Mouse (Mus musculus) spleen, adult 2 months (tissue): ENCODE measurements around the gene Cd300lf. TPM values are rescaled to one million over a fixed set of nuclear protein-coding genes. Genes with fewer than 3 reads are reported as not detected.

Experiments
- DNase-seq, 2 experiments: peaks; one replicate each; pipeline versions ENCODE4 v3.0.0 to v3.0.0-alpha.2; 2012 to 2021; ENCODE audit warnings: low spot score in 2 of 2, low read depth in 1 of 2
- H3K27ac ChIP-seq: fragments of 200-500 bp; 2 replicates; pipeline ENCODE4 v1.5.1; 2012; ENCODE audit warnings: low read length, inconsistent platforms; ENCODE audit not compliant: insufficient read depth
- H3K27me3 ChIP-seq: fragments of 200-500 bp; 2 replicates; pipeline ENCODE4 v1.6.1; 2012; ENCODE audit warnings: mild to moderate bottlenecking, moderate library complexity, low read length, inconsistent platforms; ENCODE audit not compliant: control insufficient read depth, insufficient read depth
- H3K36me3 ChIP-seq: fragments of 200-500 bp; 2 replicates; pipeline ENCODE4 v1.6.1; 2012; ENCODE audit warnings: mild to moderate bottlenecking, low read length, inconsistent platforms; ENCODE audit not compliant: control insufficient read depth, insufficient read depth
- H3K4me1 ChIP-seq: fragments of 200-500 bp; 2 replicates; pipeline ENCODE4 v1.6.1; 2011; ENCODE audit warnings: inconsistent platforms; ENCODE audit not compliant: control insufficient read depth, insufficient read depth, insufficient read length
- H3K4me3 ChIP-seq: fragments of 200-500 bp; 2 replicates; pipeline ENCODE4 v1.5.1; 2011; ENCODE audit warnings: mild to moderate bottlenecking, inconsistent platforms; ENCODE audit not compliant: insufficient read depth, insufficient read length; ENCODE audit errors: extremely low read depth
- CTCF ChIP-seq: fragments of 200-500 bp; IDR thresholded peaks from 2 replicates; pipeline ENCODE4 v1.5.1; 2011; ENCODE audit warnings: mild to moderate bottlenecking, inconsistent platforms; ENCODE audit not compliant: insufficient read depth, insufficient read length, insufficient replicate concordance; ENCODE audit errors: extremely low read depth
- POLR2A ChIP-seq: fragments of 200-500 bp; IDR thresholded peaks from 2 replicates; pipeline ENCODE4 v1.6.1; 2011; ENCODE audit warnings: low read depth, low read length, inconsistent platforms
- WGBS: fragments of 180-500 bp; shearing (Covaris S2); methylation state at CpG from one replicate; pipeline ENCODE4 v1.1.7; 2018; 5-methylcytosine and 5-hydroxymethylcytosine counted together
- polyA plus RNA-seq: library from polyadenylated mRNA; depleted of rRNA; stranded (reverse); fragments of >200 nt; gene quantifications from 2 replicates; pipeline ENCODE4 v1.2.3, GENCODE M21; 2012; rRNA removed

Gene Cd300lf
- polyA plus RNA-seq: 24.7 and 31.4 TPM in 2 replicates

DNA sequence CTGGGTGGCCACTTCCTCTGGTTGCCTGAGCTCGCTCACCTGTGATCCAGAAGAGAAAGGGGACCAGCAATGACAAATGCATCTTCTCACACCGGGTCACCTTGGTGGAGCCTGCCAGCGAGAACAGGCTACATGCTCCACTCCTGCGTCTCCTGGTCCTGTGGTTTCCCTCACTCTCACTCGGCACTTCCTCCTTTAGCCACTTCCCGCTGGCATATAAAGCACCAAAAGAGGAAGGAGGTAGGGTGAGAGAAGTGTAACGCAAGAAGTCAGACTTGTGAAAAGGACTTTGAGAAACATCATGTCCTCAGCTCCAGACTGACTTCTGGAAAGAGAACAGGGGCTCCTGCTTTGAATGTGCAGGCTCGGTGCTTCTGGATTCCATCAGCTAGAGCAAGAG lies at the start of gene Cd300lf:
Gene Cd300lf, minus strand, starts transcription at position 193 of the 400 bp plus-strand sequence.
- Histone ChIP-seq H3K27me3 (no peaks in the 10 kb centered on the region), H3K4me3 (peak within 1 kb of the TSS; percentile 46), H3K27ac (peak within 1 kb of the TSS; percentile 70), H3K4me1 (peaks cover 6% of the 10 kb centered on the region; the same call in 1 of the 2 replicates), H3K36me3 (no peaks in the 10 kb centered on the region)
- TF ChIP-seq POLR2A (no peak), CTCF (no peak)
- WGBS: 4% methylated on average over 8 of the region's 8 CpGs
- DNase-seq: peak; percentile 28 to 51

DNA sequence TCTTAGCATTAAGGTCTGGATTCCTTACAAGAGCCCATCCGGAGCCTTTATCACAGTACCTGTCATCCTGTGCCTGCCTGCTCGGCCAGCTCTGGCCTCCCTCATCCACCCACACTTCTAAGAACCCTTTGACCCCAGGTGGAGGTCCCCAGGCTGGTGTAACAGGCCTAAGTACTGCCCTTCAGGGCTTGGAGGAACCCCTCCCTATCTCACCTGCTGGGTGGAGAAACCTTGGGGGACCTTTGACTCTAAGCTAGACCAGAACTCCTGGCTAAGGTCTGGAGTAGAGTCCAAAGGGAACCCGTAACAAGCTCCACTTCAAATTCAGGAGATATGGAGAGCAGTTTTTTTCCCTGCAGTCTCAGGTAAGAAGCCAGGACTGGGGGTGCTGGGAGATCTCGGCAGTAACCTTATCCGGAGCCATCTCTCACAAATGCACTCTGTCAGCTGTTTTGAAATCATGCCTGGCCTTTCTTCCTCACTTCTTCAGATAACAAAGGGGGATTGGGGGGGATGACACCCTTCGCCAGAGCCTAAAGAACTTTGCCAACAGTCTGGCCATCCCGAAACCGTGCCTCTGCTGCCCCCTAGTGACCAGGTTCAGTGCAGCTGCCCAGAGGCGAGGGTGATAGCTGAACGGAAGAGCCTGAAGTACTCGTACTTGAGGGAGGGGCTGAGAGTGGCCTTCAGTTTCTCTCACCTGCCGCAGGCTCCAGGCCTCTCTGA lies 48.3 kb upstream of the Cd300lf start:
- peaks cover 36% of the 10 kb centered on the region for H3K36me3 ChIP-seq
- H3K27ac ChIP-seq: no peak overlapping the region

DNA sequence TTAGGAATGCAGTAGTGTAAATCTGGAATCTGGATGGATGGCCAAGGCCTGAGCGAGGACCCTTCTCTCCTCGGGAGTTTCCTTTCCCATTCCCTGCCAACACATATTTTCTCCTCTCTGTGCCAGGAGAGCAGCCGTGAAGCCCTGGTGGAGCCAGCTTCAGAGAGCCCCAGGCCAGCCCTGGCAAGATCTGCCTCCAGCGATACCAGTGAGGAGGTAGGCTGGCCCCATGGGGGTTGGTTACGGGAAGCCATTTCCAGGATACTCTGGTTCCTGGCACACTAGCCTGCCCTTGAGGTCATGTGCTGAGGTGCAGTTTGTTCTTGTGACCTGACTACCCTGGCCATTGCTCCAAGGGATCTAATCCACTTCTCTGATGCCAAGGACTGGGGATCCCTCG lies 46.1 kb upstream of the Cd300lf start:
- TF ChIP-seq POLR2A (no peak), CTCF (no peak)
- Histone ChIP-seq H3K4me3 (no peak overlapping the region), H3K4me1 (no peaks in the 10 kb centered on the region; the same call in 1 of the 2 replicates), H3K36me3 (peaks cover 49% of the 10 kb centered on the region), H3K27ac (no peak overlapping the region), H3K27me3 (no peaks in the 10 kb centered on the region)
- WGBS: 89% methylated on average over 6 of the region's 6 CpGs
- DNase-seq: no peak

More for the DNA sequence above, 48.3 kb upstream of the Cd300lf start:
- Histone ChIP-seq H3K4me1 (0 out of 2 replicates have a peak, but pooled peaks cover 5% of the 10 kb centered on the region), H3K4me3 (no peak overlapping the region), H3K27me3 (no peaks in the 10 kb centered on the region)
- TF ChIP-seq POLR2A (no peak), CTCF (peak; percentile 99)
- peak in 1 of 2 experiments; percentile 85 for DNase-seq
- WGBS: 36% methylated on average over 12 of the region's 12 CpGs

DNA sequence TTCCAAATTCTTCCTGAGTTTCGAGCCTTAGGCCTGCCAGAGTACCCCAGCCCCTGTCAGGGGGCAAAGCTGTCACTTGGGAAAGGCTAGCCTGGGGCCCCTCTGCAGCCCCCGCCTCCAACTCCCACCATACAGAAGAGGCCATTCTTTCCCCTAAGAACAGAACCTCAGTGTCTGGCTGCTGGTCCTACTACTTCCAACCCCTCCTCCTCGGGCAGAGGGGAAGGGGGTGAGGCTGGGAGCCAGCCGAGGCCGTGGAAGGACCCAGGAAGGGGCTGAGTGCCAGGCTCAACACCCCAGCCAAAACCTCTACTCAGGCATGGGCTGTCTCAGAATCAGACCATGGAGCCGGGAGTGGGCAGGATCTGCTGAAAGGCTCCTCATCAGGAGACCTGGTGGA lies 45.4 kb upstream of the Cd300lf start:
- H3K27ac ChIP-seq: no peak overlapping the region
- no peak overlapping the region for H3K4me3 ChIP-seq
- TF ChIP-seq CTCF (no peak), POLR2A (no peak)
- 93% methylated on average over 6 of the region's 6 CpGs for WGBS
- DNase-seq: no peak
- peaks cover 49% of the 10 kb centered on the region for H3K36me3 ChIP-seq
- H3K4me1 ChIP-seq: peaks cover 2% of the 10 kb centered on the region; the same call in 1 of the 2 replicates
- no peaks in the 10 kb centered on the region for H3K27me3 ChIP-seq

DNA sequence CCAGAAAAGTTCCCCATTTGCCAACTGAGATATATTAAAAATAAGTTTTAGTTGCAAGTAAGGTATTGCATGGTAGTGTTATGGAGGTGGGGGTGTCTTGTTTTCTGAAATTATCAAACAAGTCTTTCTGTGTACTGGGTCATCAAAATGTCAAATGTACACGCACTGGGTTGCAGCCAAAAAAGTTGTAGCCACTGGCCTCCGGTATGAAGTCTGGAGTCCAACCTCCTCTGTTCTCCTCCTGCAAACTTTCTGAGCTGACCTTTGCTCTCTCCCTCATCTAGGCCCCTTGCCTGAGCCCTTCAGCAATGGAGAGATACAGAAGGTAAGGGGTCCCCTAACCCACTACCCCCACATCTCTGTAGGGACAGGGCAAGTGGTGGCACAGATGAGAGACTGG lies 45.0 kb upstream of the Cd300lf start:
- H3K27ac ChIP-seq: no peak overlapping the region
- WGBS: 93% methylated on average over 2 of the region's 2 CpGs
- H3K4me1 ChIP-seq: peaks cover 6% of the 10 kb centered on the region; the same call in 1 of the 2 replicates
- H3K27me3 ChIP-seq: no peaks in the 10 kb centered on the region
- no peak for DNase-seq
- no peak for TF ChIP-seq POLR2A
- no peak for TF ChIP-seq CTCF
- peaks cover 49% of the 10 kb centered on the region for H3K36me3 ChIP-seq
- H3K4me3 ChIP-seq: no peak overlapping the region

GRCm38 (mm10) chr11:115177559-115178195 lies 43.9 kb upstream of the Cd300lf start:
- Histone ChIP-seq H3K27me3 (no peaks in the 10 kb centered on the region), H3K4me3 (no peak overlapping the region), H3K27ac (no peak overlapping the region), H3K4me1 (peaks cover 14% of the 10 kb centered on the region; the same call in 1 of the 2 replicates), H3K36me3 (peaks cover 49% of the 10 kb centered on the region)
- WGBS: 84% methylated on average over 10 of the region's 10 CpGs
- no peak for DNase-seq
- no peak for TF ChIP-seq POLR2A
- no peak for TF ChIP-seq CTCF
